Mouse (Mus musculus): Measurements from ENCODE around the gene Psenen.

Psenen gene

GRCm38 (mm10) chr7:30515003-30515760 is 48.2 kb downstream of the Psenen start:
- DNase-seq (ENCODE audit: low spot score in 2 of 2), result no peak
